Mouse (Mus musculus): Measurements from ENCODE around the gene Wnk2. TPM values are rescaled to one million over a fixed set of nuclear protein-coding genes. Genes with fewer than 3 reads are reported as not detected.

The Wnk2 gene
- polyA plus RNA-seq, 1 experiment = 65.4 TPM

DNA sequence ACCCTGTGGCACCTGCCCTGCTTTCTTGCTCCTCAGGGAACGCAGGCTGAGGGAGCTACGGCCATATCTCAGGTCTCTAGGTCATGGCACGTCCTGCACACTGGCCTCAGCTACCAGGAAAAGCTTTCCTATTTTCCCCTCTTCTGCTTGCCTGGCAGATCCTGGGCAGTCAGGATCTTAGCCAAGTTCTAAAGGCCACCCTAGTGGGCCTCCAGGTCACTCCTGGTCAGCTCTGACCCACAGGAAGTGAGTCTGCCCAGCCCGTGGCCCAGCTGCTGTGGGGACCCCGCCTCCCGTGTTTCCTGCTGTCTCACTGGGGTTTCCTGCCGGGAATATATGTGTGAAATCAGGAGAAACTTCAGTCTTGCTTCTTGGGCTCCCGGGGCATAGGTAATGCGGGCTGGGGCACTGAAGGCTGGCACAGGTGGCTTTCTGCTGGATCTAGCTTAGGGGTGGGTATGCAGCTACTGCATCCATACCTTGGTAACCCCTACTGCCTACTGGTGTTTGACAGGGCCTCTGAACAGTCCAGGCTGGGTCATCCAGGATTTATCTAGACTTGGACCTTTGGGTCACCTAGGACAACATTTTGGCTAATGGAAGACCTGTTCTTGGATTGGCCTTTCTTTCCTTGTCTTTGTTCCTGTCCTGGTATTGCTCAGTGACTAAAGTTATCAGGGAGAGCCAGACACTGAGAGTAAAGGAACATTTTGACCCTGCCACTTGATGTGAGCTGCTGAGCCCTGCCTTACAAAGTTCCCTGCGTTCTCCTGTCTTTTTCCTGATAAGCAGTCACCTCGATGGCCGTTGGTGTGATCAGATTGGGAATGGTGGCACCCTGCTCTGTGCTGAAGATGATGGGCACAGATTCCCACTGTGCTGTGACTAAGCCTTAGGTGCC lies 42.4 kb upstream of the Wnk2 start:
- H3K27ac ChIP-seq (ENCODE audit: insufficient read depth, low read length) = no peak overlapping the region
- TF ChIP-seq CTCF (IDR thresholded peaks at IDR 0.05; ENCODE audit: extremely low read depth, insufficient read depth, low read length) (no peak), POLR2A (IDR thresholded peaks at IDR 0.05; ENCODE audit: extremely low read depth, insufficient read depth, low read length) (no peak)
- peaks cover 4% of the 10 kb centered on the region; the same call in 1 of the 2 replicates for H3K4me1 ChIP-seq (ENCODE audit: control insufficient read depth, insufficient read depth, low read length)
- H3K4me3 ChIP-seq (ENCODE audit: insufficient read depth, low read length) = no peak overlapping the region

DNA sequence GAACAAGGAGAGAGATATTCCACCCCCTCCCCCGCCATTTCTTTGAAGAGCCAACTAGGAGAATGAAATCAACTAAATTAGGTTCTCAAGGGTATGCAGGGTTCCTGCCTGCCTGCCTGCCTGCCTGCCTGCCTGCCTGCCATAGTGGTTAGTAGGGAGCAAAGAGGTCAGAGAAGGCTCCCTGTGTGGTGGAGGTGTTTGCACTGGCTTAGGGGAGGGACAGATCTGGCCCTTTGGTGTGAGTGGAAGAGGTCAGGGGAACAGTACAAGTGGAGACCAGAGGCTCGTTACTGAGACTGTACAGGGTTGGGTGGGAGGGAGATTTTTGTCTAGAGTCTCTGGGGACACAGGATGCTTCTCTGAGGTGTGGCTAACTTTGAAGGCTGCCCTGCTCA lies 41.1 kb upstream of the Wnk2 start:
- H3K4me1 ChIP-seq (ENCODE audit: control insufficient read depth, insufficient read depth, low read length) = peaks cover 4% of the 10 kb centered on the region; the same call in 1 of the 2 replicates
- H3K4me3 ChIP-seq (ENCODE audit: insufficient read depth, low read length) = no peak overlapping the region
- TF ChIP-seq CTCF (IDR thresholded peaks at IDR 0.05; ENCODE audit: extremely low read depth, insufficient read depth, low read length) (no peak), POLR2A (IDR thresholded peaks at IDR 0.05; ENCODE audit: extremely low read depth, insufficient read depth, low read length) (no peak)
- H3K27ac ChIP-seq (ENCODE audit: insufficient read depth, low read length) = no peak overlapping the region

DNA sequence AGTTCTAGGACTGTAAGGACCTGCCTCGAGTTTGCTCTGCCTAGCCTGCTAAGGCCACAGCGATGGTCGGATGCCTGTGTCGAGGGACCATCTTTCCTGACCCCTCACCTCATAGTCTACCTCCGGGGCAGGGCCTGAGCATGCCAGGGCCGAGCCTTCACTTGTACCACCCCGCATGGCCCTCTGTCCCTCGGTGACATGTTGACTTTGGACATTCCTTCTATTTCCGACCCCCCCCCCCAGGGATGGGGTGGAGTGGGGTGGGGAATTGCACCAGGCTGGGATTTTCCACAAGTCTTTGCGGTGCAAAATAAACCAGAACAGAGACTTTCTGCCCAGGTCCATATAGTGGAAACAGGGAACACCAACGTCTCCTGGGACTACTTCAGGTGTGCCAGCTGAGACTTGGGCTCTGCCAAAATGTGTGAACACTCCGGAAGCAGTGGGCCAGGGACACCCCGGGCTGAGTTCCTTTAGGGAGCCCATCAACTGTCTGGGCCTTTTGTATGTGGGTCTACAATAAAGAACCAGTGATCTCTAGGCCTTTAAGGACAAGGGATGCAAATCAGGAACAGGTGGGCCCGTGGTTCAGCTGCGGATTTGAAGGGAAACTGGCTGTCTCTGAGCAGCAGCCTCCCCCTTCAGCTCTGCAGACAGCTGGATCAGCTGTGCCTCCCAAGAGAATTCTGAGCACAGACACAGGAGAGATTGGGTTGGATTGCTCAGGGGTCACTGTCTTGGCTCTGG lies 40.6 kb upstream of the Wnk2 start:
- Histone ChIP-seq H3K27ac (ENCODE audit: insufficient read depth, low read length) (0 out of 2 replicates have a peak overlapping the region, but pooled peaks have one; percentile 91), H3K4me1 (ENCODE audit: control insufficient read depth, insufficient read depth, low read length) (peaks cover 4% of the 10 kb centered on the region; the same call in 1 of the 2 replicates), H3K4me3 (ENCODE audit: insufficient read depth, low read length) (peak overlapping the region; percentile 40)
- TF ChIP-seq CTCF (IDR thresholded peaks at IDR 0.05; ENCODE audit: extremely low read depth, insufficient read depth, low read length) (no peak), POLR2A (IDR thresholded peaks at IDR 0.05; ENCODE audit: extremely low read depth, insufficient read depth, low read length) (no peak)

DNA sequence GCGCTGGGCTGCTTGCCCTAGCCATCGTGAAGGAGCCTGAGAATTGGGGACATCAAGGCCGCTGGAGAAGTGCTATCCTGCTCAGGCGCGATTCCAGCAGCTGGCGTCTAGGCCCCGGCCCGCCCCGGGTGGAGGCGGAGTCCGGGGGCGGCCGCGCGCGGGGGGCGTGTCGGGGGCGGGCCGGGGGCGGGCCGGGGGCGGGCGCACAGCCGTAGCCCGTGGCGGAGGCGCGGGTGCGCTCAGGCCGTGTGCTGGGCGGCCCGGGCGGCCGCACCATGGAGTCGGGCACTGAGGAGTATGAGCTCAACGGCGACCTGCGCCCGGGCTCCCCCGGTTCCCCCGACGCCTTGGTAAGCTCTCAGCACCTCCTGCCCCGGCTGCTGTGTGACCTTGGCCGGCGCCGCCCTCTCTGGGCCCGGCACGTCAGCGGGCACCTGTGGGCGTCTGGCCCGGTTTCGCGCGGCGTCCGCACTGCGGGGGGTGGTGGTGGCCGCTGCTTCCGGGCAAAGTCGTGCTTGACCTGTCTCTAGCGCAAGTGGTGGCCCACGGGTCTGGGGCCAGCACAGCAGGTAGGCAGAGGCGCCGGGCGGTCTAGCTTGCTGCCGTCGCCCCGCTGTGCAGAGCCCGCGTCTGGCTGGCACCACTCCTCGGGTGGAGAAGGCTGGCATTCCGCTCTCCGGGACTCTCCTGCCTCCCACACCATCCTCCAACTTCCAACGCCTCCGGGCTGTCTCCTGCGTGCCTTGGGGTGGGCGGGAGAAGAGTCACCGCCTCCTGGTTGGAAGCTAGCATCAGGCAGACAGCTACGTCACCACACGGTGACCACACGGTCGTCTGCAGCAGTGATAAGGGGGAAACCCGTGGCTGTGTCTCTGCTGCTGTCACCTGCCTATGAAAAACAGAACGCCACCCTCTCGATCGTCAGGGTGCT lies 39.7 kb upstream of the Wnk2 start, which contains the start of gene Ninj1:
Gene Ninj1, plus strand, starts transcription at position 198 of the 931 bp plus-strand sequence.
- Histone ChIP-seq H3K27ac (ENCODE audit: insufficient read depth, low read length) (peak within 1 kb of the TSS; percentile 91), H3K4me1 (ENCODE audit: control insufficient read depth, insufficient read depth, low read length) (peaks cover 4% of the 10 kb centered on the region; the same call in 1 of the 2 replicates), H3K4me3 (ENCODE audit: insufficient read depth, low read length) (peak within 1 kb of the TSS; percentile 40)
- no peak for TF ChIP-seq CTCF (IDR thresholded peaks at IDR 0.05; ENCODE audit: extremely low read depth, insufficient read depth, low read length)
- peak; percentile 45 for TF ChIP-seq POLR2A (IDR thresholded peaks at IDR 0.05; ENCODE audit: extremely low read depth, insufficient read depth, low read length)

DNA sequence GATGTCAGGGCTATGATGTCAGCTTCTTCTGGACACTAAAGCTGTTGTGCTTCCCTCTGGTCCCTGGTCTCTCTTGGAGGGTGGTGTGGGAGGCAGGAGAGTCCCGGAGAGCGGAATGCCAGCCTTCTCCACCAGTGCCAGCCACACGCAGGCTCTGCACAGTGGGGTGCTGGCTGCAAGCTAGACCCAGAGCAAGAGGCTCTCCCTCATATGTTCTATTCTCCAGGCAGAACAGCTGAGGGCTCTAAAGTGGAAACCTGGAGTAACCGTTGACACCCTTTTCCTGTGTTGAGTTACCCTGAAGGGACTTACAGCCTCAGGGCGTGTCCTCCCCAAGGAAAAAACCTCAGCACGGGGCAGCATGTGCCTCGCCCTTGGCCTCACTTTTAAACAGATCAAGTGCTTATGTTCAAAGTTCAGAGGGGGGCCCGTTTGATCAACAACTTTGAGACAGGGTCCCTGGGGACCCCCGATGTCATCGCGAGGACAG lies 39.0 kb upstream of the Wnk2 start:
- peak overlapping the region; percentile 27 for H3K27ac ChIP-seq (ENCODE audit: insufficient read depth, low read length)
- TF ChIP-seq POLR2A (IDR thresholded peaks at IDR 0.05; ENCODE audit: extremely low read depth, insufficient read depth, low read length) (no peak), CTCF (IDR thresholded peaks at IDR 0.05; ENCODE audit: extremely low read depth, insufficient read depth, low read length) (no peak)
- peak overlapping the region; percentile 40 for H3K4me3 ChIP-seq (ENCODE audit: insufficient read depth, low read length)
- peaks cover 5% of the 10 kb centered on the region; the same call in 1 of the 2 replicates for H3K4me1 ChIP-seq (ENCODE audit: control insufficient read depth, insufficient read depth, low read length)

DNA sequence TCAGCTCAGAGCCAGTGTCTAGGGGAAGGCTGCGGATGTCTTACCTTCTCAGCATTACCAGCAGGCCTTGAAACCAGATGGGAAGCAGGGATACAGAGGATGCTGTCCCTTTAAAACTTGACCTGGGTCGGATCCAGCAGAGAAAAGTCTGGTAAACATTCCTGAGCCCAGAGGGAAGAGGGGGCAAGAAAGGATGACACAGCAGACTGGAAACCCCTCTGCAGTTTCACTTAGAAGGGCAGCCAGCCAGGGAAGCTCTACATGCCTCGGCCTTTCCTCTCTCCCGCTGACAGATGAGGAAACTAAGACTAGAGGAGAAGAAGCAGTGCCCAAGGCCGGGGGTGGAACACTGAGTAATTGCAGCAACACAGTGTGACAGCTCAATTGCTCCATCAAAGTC lies 35.8 kb upstream of the Wnk2 start:
- no peak overlapping the region for H3K27ac ChIP-seq (ENCODE audit: insufficient read depth, low read length)
- no peak overlapping the region for H3K4me3 ChIP-seq (ENCODE audit: insufficient read depth, low read length)
- TF ChIP-seq POLR2A (IDR thresholded peaks at IDR 0.05; ENCODE audit: extremely low read depth, insufficient read depth, low read length) (no peak), CTCF (IDR thresholded peaks at IDR 0.05; ENCODE audit: extremely low read depth, insufficient read depth, low read length) (no peak)
- H3K4me1 ChIP-seq (ENCODE audit: control insufficient read depth, insufficient read depth, low read length) = peaks cover 8% of the 10 kb centered on the region

DNA sequence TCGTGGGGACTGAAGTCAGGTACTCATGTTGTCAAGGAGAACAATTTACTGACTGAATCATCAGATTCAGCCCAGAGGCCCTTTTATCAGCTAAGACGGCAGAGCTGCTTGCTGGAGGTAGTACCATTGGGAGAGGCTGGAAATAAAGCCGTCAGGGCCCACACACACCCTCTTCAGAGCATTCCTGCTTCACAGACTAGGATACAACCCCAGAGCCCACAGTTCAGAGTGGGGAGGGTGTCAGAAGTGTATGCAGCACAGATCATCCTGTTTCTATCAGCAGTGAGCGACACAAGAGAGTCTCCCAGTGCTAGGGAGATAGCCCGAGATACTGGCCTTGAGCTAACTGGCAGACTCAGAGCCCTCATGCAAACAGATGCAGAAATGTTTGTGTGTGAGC lies 35.3 kb upstream of the Wnk2 start:
- TF ChIP-seq CTCF (IDR thresholded peaks at IDR 0.05; ENCODE audit: extremely low read depth, insufficient read depth, low read length) (no peak), POLR2A (IDR thresholded peaks at IDR 0.05; ENCODE audit: extremely low read depth, insufficient read depth, low read length) (no peak)
- H3K4me3 ChIP-seq (ENCODE audit: insufficient read depth, low read length) = no peak overlapping the region
- H3K27ac ChIP-seq (ENCODE audit: insufficient read depth, low read length) = no peak overlapping the region
- peaks cover 8% of the 10 kb centered on the region for H3K4me1 ChIP-seq (ENCODE audit: control insufficient read depth, insufficient read depth, low read length)

DNA sequence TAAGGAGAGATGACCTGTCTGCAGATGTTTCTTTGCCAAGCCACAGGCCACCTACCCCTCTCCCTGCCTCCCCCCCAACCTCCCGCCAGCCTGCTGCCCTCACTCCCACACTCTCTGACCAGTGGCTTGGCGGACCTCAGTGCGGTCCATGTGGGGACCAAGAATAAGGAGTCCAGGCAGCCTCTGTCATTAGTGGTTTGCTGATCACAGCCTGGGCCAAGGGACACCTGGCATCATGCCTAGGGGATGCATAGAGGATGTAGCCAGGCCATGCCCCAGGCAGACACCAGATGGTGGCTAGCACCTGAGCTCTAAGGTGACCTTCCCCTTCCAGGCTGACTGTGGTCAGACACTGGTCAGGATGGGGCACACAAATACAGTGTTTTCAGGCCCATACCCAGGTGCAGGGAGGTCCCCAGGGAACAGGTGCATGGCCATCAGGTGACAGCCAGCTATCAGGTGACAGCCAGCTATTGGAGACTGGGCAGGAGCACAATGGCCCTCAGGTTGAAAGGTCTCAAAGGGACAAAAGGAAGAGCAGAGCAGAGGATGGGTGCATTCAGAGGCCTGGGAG lies 33.7 kb upstream of the Wnk2 start:
- Histone ChIP-seq H3K27ac (ENCODE audit: insufficient read depth, low read length) (no peak overlapping the region), H3K4me3 (ENCODE audit: insufficient read depth, low read length) (no peak overlapping the region), H3K4me1 (ENCODE audit: control insufficient read depth, insufficient read depth, low read length) (peaks cover 4% of the 10 kb centered on the region)
- no peak for TF ChIP-seq POLR2A (IDR thresholded peaks at IDR 0.05; ENCODE audit: extremely low read depth, insufficient read depth, low read length)
- no peak for TF ChIP-seq CTCF (IDR thresholded peaks at IDR 0.05; ENCODE audit: extremely low read depth, insufficient read depth, low read length)

All from cortical plate, adult 2 months (tissue).